Mouse (Mus musculus) forebrain, postnatal 0 days (tissue): ENCODE data around the gene Sec22a. TPM values are rescaled to one million over a fixed set of nuclear protein-coding genes. Genes with fewer than 3 reads are reported as not detected.

Experiments used
- ATAC-seq: fragments of 200-750 bp; cut with Nextera tagmentation; 2 replicates; pipeline ENCODE4 v1.8.0; 2017; ENCODE audit warnings: mild to moderate bottlenecking, moderate library complexity
- DNase-seq: peaks from one replicate; pipeline ENCODE4 v3.0.0-alpha.2; 2015
- H3K27ac ChIP-seq: fragments of 300-500 bp; sonication (generic); 2 replicates; pipeline ENCODE4 v1.5.1; 2014; ENCODE audit warnings: low read depth, mild to moderate bottlenecking, antibody characterized with exemption, low read length, moderate library complexity, mixed read lengths
- H3K27me3 ChIP-seq: fragments of 300-500 bp; sonication (generic); 2 replicates; pipeline ENCODE4 v1.6.1; 2014; ENCODE audit warnings: mild to moderate bottlenecking, low read length, mixed read lengths; ENCODE audit not compliant: insufficient read depth
- H3K36me3 ChIP-seq: fragments of 300-500 bp; sonication (generic); 2 replicates; pipeline ENCODE4 v1.6.1; 2014; ENCODE audit warnings: mild to moderate bottlenecking, moderate library complexity; ENCODE audit not compliant: insufficient read depth
- H3K4me1 ChIP-seq: fragments of 300-500 bp; sonication (generic); 2 replicates; pipeline ENCODE4 v1.6.1; 2014; ENCODE audit warnings: antibody characterized with exemption; ENCODE audit not compliant: insufficient read depth
- H3K4me2 ChIP-seq: fragments of 300-500 bp; sonication (generic); 2 replicates; pipeline ENCODE4 v1.6.1; 2014; ENCODE audit warnings: low read depth, mild to moderate bottlenecking, moderate library complexity
- H3K4me3 ChIP-seq: fragments of 300-500 bp; sonication (generic); 2 replicates; pipeline ENCODE4 v1.5.1; 2014; ENCODE audit warnings: low read depth, low read length, mixed read lengths
- H3K9ac ChIP-seq: fragments of 300-500 bp; sonication (generic); 2 replicates; pipeline ENCODE4 v1.6.1; 2014; ENCODE audit warnings: mild to moderate bottlenecking
- H3K9me3 ChIP-seq: fragments of 300-500 bp; sonication (generic); 2 replicates; pipeline ENCODE4 v1.6.1; 2016; ENCODE audit warnings: low read length
- CTCF ChIP-seq: sonication (generic); IDR thresholded peaks from 2 replicates; pipeline ENCODE4 v1.5.1; 2016; ENCODE audit warnings: antibody characterized with exemption, control low read depth, low read depth
- WGBS: fragments of 180-500 bp; shearing (Covaris S2); extraction: QIAGEN DNeasy Blood & Tissue Kit; methylation state at CpG from one replicate; pipeline ENCODE4 v1.1.7; 2014; 5-methylcytosine and 5-hydroxymethylcytosine counted together
- polyA plus RNA-seq: library from polyadenylated mRNA; unstranded; fragments of >200 nt; fragmentation: Nextera tagmentation; extraction: Ambion mirVana; gene quantifications from 2 replicates; pipeline ENCODE4 v1.2.1, GENCODE M21; 2015
- total RNA-seq: library from RNA; depleted of rRNA; stranded (reverse); fragments of >200 nt; gene quantifications from 2 replicates; pipeline ENCODE4 v1.2.3, GENCODE M21; 2014

Gene Sec22a
- total and polyA plus RNA-seq, 2 experiments from 2014 or later, result 30.0 to 45.6 TPM

GRCm38 (mm10) chr16:35392813-35393212 lies 29.1 kb upstream of the Sec22a start:
- ATAC-seq (no peak), DNase-seq (no peak)
- WGBS, result 76% methylated on average over 8 of the region's 8 CpGs
- no peaks in the 10 kb centered on the region for H3K9me3 ChIP-seq
- H3K27me3 ChIP-seq, result no peaks in the 10 kb centered on the region
- H3K36me3 ChIP-seq, result no peaks in the 10 kb centered on the region
- H3K4me3 ChIP-seq, result no peak overlapping the region
- TF ChIP-seq CTCF, result no peak
- H3K9ac ChIP-seq, result no peak overlapping the region
- H3K4me1 ChIP-seq, result no peaks in the 10 kb centered on the region
- no peak overlapping the region for H3K27ac ChIP-seq
- no peak overlapping the region for H3K4me2 ChIP-seq

GRCm38 (mm10) chr16:35385654-35386053 lies 21.9 kb upstream of the Sec22a start:
- ATAC-seq, result peak; percentile 29; the same call in 1 of the 2 replicates

GRCm38 (mm10) chr16:35380048-35380447 lies 16.3 kb upstream of the Sec22a start:
- Histone ChIP-seq H3K27me3 (no peaks in the 10 kb centered on the region), H3K36me3 (no peaks in the 10 kb centered on the region), H3K4me2 (no peak overlapping the region), H3K4me1 (no peaks in the 10 kb centered on the region), H3K4me3 (no peak overlapping the region), H3K27ac (no peak overlapping the region), H3K9me3 (no peaks in the 10 kb centered on the region), H3K9ac (no peak overlapping the region)
- ATAC-seq, result no peak
- no peak for TF ChIP-seq CTCF
- 90% methylated on average over 9 of the region's 9 CpGs for WGBS
- no peak for DNase-seq

More at GRCm38 (mm10) chr16:35385654-35386053, 21.9 kb upstream of the Sec22a start:
- no peak for TF ChIP-seq CTCF
- no peak overlapping the region for H3K27ac ChIP-seq
- H3K4me3 ChIP-seq, result no peak overlapping the region
- no peaks in the 10 kb centered on the region for H3K27me3 ChIP-seq
- DNase-seq, result no peak
- no peaks in the 10 kb centered on the region for H3K36me3 ChIP-seq
- 76% methylated on average over 3 of the region's 3 CpGs for WGBS
- no peaks in the 10 kb centered on the region for H3K9me3 ChIP-seq
- H3K4me1 ChIP-seq, result no peaks in the 10 kb centered on the region
- no peak overlapping the region for H3K4me2 ChIP-seq
- no peak overlapping the region for H3K9ac ChIP-seq

GRCm38 (mm10) chr16:35379344-35379743 lies 15.6 kb upstream of the Sec22a start:
- H3K4me2 ChIP-seq, result no peak overlapping the region
- H3K9me3 ChIP-seq, result no peaks in the 10 kb centered on the region
- no peak for ATAC-seq
- H3K27ac ChIP-seq, result no peak overlapping the region
- no peaks in the 10 kb centered on the region for H3K4me1 ChIP-seq
- H3K4me3 ChIP-seq, result no peak overlapping the region
- no peaks in the 10 kb centered on the region for H3K36me3 ChIP-seq
- no peak overlapping the region for H3K9ac ChIP-seq
- no peak for DNase-seq
- 93% methylated on average over 3 of the region's 3 CpGs for WGBS
- no peak for TF ChIP-seq CTCF
- no peaks in the 10 kb centered on the region for H3K27me3 ChIP-seq

- 1% methylated on average over 7 of the region's 7 CpGs for WGBS
- DNase-seq (no peak), ATAC-seq (peak; percentile 59)
- Histone ChIP-seq H3K27me3 (no peaks in the 10 kb centered on the region), H3K4me2 (peak overlapping the region; percentile 91), H3K9ac (peak overlapping the region; percentile 85), H3K36me3 (no peaks in the 10 kb centered on the region; the same call in 1 of the 2 replicates), H3K4me3 (peak overlapping the region; percentile 92), H3K27ac (peak overlapping the region; percentile 77), H3K4me1 (0 out of 2 replicates have a peak, but pooled peaks cover 11% of the 10 kb centered on the region), H3K9me3 (no peaks in the 10 kb centered on the region)
- TF ChIP-seq CTCF, result no peak
These were observed 328 bp upstream of the Sec22a start for GRCm38 (mm10) chr16:35364063-35364428.

GRCm38 (mm10) chr16:35362221-35362620 lies 1.5 kb downstream of the Sec22a start:
- WGBS, result 90% methylated on average over 2 of the region's 2 CpGs
- Histone ChIP-seq H3K27ac (no peak overlapping the region), H3K27me3 (no peaks in the 10 kb centered on the region), H3K4me3 (no peak overlapping the region), H3K9me3 (no peaks in the 10 kb centered on the region), H3K36me3 (no peaks in the 10 kb centered on the region; the same call in 1 of the 2 replicates), H3K4me1 (0 out of 2 replicates have a peak, but pooled peaks cover 11% of the 10 kb centered on the region), H3K9ac (no peak overlapping the region), H3K4me2 (no peak overlapping the region)
- TF ChIP-seq CTCF, result no peak
- DNase-seq (no peak), ATAC-seq (no peak)

- no peaks in the 10 kb centered on the region for H3K9me3 ChIP-seq
- no peaks in the 10 kb centered on the region for H3K27me3 ChIP-seq
- no peaks in the 10 kb centered on the region; the same call in 1 of the 2 replicates for H3K36me3 ChIP-seq
- no peak overlapping the region for H3K4me3 ChIP-seq
- no peak for ATAC-seq
- H3K27ac ChIP-seq, result no peak overlapping the region
- WGBS, result 29% methylated on average over 6 of the region's 6 CpGs
- no peak overlapping the region for H3K9ac ChIP-seq
- no peak overlapping the region for H3K4me2 ChIP-seq
- TF ChIP-seq CTCF, result peak; percentile 72
- 0 out of 2 replicates have a peak, but pooled peaks cover 11% of the 10 kb centered on the region for H3K4me1 ChIP-seq
- peak; percentile 45 for DNase-seq
These were observed 3.1 kb downstream of the Sec22a start for GRCm38 (mm10) chr16:35360593-35360992.

- no peak overlapping the region for H3K4me3 ChIP-seq
- H3K36me3 ChIP-seq, result no peaks in the 10 kb centered on the region; the same call in 1 of the 2 replicates
- no peak overlapping the region for H3K4me2 ChIP-seq
- DNase-seq (no peak), ATAC-seq (no peak)
- H3K4me1 ChIP-seq, result no peaks in the 10 kb centered on the region
- no peaks in the 10 kb centered on the region for H3K9me3 ChIP-seq
- no peaks in the 10 kb centered on the region for H3K27me3 ChIP-seq
- no peak overlapping the region for H3K27ac ChIP-seq
- 84% methylated on average over 1 of the region's 1 CpGs for WGBS
- no peak for TF ChIP-seq CTCF
- no peak overlapping the region for H3K9ac ChIP-seq
These were observed 6.3 kb downstream of the Sec22a start for GRCm38 (mm10) chr16:35357449-35357848.
